Mouse (Mus musculus) heart, postnatal 25 days (tissue): ENCODE results near the gene Dapl1. TPM values are rescaled to one million over a fixed set of nuclear protein-coding genes. Genes with fewer than 3 reads are reported as not detected.

Source experiments
- DNase-seq: peaks from one replicate; pipeline ENCODE4 v3.0.0; 2022; ENCODE audit warnings: low spot score
- intact Hi-C: fragments of 180-260 bp; cut with DNase I; formaldehyde crosslinking; loops from one replicate; pipeline ENCODE4 v1.15.1; 2025
- total RNA-seq, 2 experiments: library from RNA; stranded (reverse); gene quantifications; 2 replicates each; pipeline ENCODE4 v1.2.3; 2021

Dapl1 gene
- not detected for total RNA-seq

DNA sequence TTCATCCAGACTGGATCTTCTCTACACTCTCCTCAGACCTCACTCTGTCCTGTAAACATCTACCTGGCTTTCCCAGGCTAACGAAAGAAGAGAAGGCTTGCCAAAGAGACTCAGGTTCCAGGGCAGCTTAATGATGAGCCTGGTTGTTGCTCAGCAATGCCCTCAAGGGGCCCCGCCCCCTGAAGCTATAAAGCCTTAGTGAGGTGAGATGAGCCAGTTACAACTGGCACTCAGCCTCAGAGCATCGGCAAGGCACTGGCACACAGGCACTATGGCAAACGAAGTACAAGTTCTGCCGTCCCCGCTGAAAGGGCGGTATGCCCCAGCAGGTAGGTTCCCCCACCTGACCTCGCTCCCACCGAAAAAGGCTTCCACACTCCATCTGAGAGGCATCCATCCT is at the start of gene Dapl1:
Gene Dapl1 (plus strand): TSS at position 216 of the 400 bp plus-strand sequence.
- intact Hi-C loops, result no loop called here
- DNase-seq, result no peak

DNA sequence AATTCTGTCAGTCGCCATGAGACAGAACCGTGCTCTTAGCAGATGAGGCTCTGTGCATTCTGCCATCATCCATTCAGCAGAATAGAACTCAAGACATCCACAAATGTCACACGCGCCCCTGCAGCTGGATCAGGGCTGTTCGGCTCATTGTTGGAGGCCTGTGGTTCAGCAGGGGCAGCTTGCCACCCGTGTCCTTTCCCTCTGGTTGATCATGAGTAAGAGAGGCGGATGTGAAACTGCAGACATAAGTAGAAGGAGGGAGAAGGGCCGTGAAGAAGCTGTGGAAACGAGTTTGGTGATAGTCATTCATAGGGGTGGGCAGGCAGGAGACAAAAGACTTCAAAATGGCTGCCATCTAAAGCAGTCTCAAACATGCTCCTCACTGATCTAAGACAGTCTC is 49.6 kb upstream of the Dapl1 start:
- no peak for DNase-seq
- intact Hi-C loops, result loop anchor here (5.0 kb wide), 5 partner anchors 33 to 753 kb away; partner anchors contain the start of genes Ccdc148 and Pkp4

DNA sequence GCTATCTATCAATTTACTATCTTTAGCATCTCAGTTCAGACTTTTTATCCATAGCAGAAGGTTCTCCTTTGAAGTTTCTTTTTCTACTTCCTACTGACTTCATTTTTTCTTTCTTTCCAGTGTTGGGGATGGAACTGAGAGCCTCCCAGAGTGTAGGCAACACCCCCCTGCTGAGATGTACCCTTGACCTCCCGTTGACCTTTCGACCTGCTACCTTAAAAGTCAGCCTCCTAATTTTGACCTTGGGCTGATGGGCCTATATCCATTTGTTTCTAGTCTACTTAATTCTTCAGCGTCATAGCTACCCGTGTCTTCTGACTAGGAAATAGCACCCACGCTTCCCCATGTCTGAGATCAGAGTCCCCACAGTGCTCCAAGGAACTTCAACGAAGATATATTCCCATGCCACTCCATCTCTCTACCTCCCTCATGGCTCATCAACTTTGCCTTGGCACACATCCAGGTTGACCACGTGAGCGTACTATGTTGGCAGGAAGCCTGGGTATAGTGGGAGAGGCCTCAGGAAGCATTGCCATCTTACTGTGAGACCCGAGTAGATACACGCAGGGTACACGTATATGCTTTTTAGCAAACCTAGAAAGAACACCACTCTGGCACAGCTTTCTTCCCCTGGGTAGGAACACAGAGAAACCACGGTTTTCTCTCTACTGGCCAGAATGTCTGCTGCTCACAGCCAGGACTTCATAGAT is 46.6 kb upstream of the Dapl1 start:
- intact Hi-C loops, result loop anchor here (2.0 to 5.0 kb wide), 6 partner anchors 36 to 756 kb away; partner anchors contain the start of genes Ccdc148 and Pkp4
- peak; percentile 49 for DNase-seq

DNA sequence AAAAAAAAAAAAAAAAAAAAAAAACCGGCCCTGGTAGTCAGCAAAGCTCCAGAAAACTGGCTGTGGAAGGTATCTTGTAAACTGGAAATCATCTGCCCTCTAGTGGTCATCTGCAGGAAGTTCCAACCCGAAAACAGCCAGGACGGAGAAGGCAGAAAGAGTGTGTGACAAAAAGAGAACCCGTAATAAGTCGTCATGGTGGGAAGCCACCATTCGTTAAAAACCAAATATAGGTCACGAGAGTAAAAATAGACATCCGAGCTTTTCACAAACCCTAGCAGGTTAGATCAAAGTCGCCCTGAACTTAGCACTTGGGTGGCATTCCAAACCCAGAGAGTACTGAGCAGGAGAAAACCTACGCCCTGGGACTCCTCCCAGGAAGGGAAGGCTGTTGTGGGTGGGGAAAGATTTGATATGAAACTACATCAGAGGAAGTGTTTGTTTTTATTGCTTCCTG is 45.9 kb upstream of the Dapl1 start:
- intact Hi-C loops, result loop anchor here (2.0 to 5.0 kb wide), 6 partner anchors 36 to 756 kb away; partner anchors contain the start of genes Ccdc148 and Pkp4

DNA sequence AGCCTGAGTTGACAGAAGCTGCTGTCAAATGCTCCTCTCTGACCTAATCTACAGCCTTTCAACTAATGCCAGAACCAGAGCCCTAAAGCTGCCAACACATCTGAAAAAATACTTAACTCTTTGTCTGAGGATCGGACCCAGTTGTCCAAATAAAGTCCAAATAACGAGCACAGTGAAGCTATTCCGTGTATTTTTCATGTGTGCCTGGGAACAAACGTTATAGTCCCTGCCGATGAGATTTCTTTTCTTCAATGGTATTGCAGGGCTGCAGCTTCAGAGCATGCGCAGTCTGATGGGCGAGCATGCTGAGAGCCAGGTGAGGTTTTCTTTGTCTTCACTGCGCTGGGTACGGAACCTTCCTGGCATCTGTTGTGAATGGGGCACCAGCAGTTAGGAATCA is 44.6 kb upstream of the Dapl1 start:
- intact Hi-C loops, result loop anchor here (2.0 to 5.0 kb wide), 6 partner anchors 38 to 758 kb away; partner anchors contain the start of genes Ccdc148 and Pkp4
- no peak for DNase-seq

More for the DNA sequence above, 45.9 kb upstream of the Dapl1 start:
- peak; percentile 57 for DNase-seq

DNA sequence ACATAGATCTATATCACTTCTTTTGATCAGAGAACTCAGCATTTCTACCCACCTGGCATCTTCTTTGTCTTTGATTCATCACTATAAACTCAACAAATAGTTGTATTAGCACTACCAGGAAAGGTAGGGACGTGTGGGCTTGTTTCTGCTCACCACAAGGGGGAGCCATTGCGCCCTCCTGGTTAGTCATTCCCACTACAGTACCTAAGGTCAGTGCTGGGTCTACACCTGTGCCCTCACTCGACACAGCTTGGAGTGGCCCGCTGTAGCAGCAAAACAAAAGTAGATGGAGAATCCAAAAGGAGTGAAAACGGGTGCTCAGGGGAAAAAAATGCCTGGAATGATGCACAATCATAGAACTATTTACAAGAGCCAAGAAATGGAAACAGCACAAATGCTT is 44.0 kb upstream of the Dapl1 start:
- DNase-seq, result no peak
- intact Hi-C loops, result no loop called here

DNA sequence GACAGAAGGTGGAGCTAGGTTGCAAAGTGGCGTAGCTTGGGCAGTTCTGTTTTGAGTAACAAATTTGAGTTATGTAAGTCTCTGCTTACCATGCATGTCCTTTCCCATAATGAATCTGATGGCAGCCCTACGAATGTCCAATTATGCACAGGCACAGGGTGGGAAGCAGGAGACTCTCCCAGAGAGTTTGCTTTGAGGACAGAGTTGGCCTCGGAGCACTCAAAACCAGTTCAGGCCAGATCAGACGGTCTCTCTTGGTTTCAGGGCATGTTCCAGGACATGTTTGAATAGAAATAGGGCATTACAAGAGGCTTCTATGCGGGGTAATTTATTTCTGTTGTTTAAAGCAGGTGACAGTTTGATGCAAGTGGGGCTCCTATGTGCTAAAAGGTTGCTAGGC is 42.8 kb upstream of the Dapl1 start:
- intact Hi-C loops, result no loop called here
- no peak for DNase-seq

DNA sequence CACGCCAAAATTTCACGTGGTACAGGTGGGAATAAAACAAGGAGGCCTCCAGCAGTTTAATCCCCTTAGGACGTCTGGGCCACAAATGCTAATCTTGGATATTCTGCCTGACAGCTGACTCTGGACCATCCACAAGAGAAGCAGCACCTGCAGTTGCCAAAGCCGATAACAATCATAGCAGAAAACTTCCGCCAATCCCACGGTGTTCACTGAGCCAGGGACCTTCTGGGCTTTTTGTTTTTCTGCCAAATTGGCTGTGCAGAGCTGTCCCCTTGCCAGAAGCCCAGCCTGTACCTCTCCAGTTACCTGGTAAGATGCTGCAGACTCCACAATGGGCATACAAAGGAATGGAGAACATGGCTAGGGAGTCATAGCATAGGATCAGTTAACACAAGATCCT is 37.8 kb upstream of the Dapl1 start:
- intact Hi-C loops, result no loop called here
- DNase-seq, result no peak

DNA sequence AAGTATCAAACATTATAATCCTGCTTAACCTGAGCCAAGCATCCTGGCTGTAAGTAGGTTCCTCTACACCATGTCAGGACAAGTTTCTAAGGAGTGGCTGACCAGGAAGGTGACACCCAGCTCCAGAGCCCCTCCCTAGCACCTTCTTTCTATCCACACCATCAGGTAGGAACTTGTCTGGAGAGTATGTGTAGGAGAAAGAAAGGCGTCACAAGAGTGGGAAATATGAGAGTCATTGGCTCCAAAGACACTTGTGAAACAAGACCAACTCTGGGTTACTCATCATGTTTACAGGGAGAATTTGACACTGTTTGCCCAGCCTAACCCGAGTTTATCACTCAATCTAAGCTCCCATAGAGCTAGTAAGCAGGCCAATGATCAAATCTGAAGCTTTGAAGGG is 36.7 kb upstream of the Dapl1 start:
- no peak for DNase-seq
- intact Hi-C loops, result no loop called here

DNA sequence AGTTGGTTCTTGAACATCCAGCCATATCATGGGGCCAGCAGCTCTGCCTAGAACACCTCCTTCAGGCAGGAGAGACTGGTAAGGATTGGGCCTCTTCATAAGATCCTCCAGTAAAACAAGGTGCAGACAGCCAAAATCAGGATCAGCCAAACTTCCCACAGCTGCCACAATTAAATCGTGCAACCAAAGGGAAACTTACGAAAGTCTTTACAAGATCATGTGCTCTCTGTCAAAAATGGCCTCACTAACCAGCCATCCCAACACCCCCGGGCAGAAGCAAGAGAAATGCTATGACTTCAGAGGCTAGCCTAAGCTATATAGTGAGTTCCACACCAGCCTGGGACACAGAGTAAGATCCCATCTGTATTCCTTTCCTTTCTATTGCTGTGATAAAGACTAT is 35.9 kb upstream of the Dapl1 start:
- intact Hi-C loops, result no loop called here
- DNase-seq, result no peak

DNA sequence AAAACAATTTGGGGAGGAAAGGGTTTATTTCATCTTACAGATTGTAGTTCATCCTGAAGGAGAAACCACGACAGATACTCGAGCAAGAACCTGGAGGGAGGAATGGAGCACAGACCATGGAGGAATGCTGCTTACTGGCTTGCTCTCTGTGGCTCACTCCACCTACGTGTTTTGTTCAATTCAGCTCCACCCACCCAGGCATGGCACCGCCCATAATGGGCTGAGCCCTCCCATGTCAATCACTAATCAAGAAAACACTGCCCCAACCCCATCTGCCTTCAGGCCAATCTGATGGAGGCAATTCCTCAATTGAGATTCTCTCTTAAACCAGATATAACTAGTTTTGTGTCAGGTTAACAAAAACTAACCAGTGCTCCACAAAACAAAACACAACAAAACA is 35.5 kb upstream of the Dapl1 start:
- intact Hi-C loops, result no loop called here
- DNase-seq, result no peak

DNA sequence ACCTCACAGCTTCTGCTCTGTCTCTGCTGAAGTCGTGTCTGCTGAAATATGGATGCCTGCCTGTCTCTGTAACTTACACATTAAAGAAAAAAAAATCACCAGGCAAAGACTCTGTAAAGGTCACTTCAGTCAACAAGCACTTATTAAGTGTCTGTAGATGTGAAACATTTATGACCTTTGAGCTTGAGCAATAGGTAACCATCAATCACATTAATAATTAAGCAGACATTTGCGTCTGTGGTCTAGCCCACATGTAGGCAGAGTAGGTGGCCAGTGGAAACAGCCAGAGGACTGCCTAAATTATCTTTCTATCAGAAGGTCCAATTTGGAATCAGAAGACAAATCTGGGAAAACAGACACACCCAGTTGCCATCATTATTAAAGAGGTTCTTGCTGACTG is 32.8 kb upstream of the Dapl1 start:
- no peak for DNase-seq
- intact Hi-C loops, result no loop called here

DNA sequence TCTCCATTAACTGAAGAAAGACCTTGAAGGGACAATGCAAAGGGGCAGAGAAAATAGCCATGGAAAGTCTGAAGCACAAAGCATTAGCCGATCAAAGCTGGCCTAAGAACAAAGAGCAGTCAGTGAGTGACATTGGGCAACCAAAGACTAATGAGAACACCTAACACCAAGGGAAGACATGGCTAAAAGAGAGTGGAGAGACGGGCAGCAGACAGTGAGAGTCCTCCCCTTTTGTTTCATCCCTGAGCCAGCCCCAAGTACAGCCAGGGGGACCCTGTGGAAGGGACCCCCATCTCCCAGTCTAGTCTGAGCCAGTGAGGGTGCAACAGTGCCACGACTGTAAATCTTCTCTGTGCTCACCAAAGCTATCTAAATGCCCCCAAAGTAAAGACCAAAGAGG is 32.4 kb upstream of the Dapl1 start:
- no peak for DNase-seq
- intact Hi-C loops, result no loop called here

DNA sequence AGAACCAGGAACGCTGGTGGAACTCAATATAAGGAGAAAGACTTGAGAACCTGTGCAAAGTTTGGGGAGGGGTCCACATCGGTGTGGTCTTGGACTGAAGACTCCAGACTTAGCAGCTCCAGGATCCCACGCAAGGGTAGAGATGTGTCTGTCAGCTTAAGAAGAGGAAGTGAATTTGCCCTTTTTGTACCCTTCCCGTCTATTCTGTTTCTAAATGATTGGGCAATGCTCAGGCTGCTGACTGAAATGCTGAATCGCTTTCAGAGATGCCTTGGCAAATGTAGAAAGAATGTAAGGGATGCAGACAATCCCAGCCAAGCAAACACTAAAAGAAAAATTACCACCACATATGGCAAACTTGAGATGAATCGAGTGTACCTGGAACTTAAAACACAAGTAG is 22.4 kb upstream of the Dapl1 start:
- intact Hi-C loops, result no loop called here
- DNase-seq, result no peak

DNA sequence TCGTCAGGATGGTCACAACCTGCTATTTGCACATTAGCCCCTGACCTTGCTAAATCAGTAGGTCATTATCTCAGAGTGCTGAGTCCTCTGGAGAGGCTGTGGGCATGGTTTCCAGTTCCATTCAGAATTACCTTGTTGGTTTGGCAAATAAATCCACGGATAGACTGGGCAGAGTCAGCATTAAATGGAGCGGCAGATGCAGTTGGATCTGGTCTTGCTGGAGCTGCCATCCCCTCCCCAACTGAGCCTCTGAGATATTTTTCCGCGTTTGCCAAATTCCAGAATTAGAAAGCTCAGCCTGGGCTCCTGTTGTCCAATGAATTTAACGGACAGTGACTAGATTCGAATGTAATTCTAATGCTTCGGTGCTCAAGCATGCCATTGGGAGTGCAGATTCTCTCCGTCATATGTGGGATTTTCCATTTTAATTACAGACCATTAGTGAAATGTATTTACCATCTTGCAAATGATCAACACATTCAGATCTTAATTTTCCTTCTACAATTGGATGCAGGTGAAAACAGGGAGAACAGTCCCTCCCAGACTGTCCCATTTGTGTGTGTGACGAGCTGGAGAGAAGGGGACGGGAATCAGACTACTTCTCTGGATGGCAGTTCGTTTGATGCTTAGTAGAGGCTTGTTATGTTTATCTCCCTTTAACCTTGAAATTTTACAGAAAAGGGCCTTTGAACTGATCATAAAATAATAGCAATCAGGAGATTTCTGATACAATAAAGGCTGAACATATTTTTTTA is 20.8 kb upstream of the Dapl1 start:
- no peak for DNase-seq
- intact Hi-C loops, result no loop called here

DNA sequence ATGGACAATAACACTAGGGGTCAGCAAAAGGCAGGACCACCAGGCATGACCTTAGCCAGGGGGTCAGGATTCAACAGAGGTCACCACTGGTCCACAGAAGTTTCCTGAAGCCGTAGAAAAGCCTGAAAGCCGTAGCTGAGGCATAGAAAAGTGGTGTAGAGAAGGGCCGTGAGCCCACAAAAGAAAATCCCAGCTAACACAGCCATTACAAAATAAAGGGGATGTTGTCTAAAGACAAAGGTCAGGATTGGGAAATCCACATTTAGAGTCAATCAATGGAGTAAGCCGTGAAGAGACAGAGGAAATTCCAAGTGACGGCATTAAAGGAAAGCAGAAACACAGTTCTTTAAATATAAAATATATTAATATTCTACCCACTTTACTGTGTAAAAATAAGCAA is 18.8 kb upstream of the Dapl1 start:
- DNase-seq, result no peak
- intact Hi-C loops, result no loop called here

DNA sequence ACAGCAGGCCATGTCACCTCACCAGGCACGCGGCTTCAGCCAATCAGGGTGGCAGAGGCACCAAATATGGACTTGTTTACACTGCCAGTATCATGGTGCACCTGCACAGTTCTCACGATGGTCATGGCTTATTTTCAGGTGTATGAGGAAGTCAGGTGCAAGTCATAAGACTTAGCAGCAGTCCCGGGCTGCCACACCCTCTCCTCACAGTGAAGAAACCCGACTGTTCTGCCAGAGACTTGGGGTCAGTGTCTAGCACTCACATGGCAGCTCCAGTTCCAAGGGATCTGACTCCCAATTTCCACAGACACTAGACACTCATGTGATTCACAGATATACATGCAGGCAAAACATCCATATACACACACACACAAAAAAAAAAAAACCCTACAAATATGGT is 18.1 kb upstream of the Dapl1 start:
- intact Hi-C loops, result no loop called here

DNA sequence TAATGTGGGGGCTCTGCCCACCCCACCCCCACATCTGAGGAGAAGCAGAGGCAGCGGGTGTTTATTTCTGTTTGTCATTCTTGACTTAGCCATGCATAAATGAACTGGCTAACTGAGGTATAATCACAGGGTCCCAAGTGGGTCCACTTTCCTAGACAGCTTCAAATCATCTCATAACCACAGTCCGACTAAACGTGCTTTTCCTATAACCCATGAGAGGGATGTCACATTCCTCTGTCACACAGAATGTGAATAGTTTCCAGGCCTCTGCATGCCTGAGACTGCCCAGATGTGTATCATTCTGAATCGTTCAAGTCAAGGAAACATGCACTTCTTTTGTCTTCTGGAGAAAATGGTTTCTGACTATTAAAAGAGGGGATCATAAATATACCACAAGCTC is 17.4 kb upstream of the Dapl1 start:
- intact Hi-C loops, result no loop called here
- DNase-seq, result no peak

More for the DNA sequence above, 18.1 kb upstream of the Dapl1 start:
- no peak for DNase-seq

DNA sequence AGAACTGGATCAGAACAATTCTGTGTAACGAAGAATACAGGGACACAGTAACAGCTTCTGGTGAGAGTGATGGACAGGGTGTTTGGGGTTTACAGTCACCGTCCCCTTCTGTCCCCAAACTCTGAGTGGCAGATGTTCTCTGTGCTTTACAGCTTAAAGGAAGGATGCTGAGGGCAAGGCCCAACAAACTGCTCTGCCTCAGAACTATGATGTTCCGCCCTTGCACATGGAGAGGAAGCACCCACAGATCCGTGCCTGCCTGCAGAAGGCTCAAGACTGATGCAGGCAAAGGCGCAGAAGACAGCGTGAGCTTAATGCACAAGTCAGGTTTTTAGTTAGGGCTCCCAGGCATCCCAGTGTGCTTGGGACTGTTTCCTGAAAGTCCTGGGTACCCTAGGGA is 16.5 kb upstream of the Dapl1 start:
- no peak for DNase-seq
- intact Hi-C loops, result no loop called here

DNA sequence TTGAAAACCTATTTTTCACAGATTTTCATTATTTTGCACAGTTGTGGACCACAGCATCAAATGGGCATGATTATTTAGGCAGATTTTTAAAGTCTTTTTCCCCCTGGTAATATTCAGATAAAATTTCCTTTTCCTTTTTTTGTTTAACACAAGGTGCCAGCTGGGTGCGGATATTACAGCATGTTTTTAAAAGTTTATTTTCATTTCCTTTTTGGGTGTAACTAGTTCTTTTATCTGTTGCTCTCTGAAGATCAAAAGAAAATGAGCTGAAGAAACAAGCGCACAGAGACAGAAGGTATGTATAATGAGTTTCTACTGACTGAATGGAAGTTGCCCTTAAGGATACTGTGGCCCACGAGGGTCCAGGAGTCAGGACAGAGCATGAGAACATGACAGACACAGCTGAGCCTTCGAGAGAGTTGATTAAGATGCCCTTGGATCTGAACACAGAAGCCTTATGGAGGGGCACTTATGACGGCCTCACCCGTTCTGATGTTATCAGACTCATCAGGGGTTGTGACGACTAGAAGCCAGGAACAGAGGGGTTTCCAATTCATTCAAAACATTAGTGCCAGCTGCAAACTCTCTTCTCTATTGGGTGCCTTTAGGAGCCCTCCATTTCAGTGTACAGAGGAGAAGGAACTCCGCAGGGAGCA is 14.7 kb upstream of the Dapl1 start:
- no peak for DNase-seq
- intact Hi-C loops, result no loop called here
